Mouse (Mus musculus) ovary, postnatal 36 days (tissue): ENCODE data around the gene Tax1bp1.
"Not testable (repeated sequence)": the region's sequence is repeated elsewhere in the genome, so short reads cannot be mapped to it uniquely, and the experiment has no call there.

Experiments
- DNase-seq: peaks from one replicate; pipeline ENCODE4 v3.0.0; 2022; ENCODE audit warnings: low spot score, mixed read lengths

Tax1bp1 gene

GRCm38 (mm10) chr6:52713104-52713896 lies at the start of gene Tax1bp1:
Gene Tax1bp1 (plus strand): TSS chr6:52713729.
- DNase-seq, result peak; percentile 90

- DNase-seq, result no peak
These were observed 45.9 kb upstream of the Tax1bp1 start for GRCm38 (mm10) chr6:52667641-52668040.

- not testable (repeated sequence) for DNase-seq
These were observed 43.7 kb upstream of the Tax1bp1 start for GRCm38 (mm10) chr6:52669878-52670277.

- no peak for DNase-seq
These were observed 41.7 kb upstream of the Tax1bp1 start for GRCm38 (mm10) chr6:52671791-52672190.

GRCm38 (mm10) chr6:52672539-52672938 lies 41.0 kb upstream of the Tax1bp1 start:
- no peak for DNase-seq

- DNase-seq, result no peak
These were observed 39.8 kb upstream of the Tax1bp1 start for GRCm38 (mm10) chr6:52673706-52674105.

GRCm38 (mm10) chr6:52674541-52674940 lies 39.0 kb upstream of the Tax1bp1 start:
- no peak for DNase-seq

GRCm38 (mm10) chr6:52675222-52675921 lies 38.2 kb upstream of the Tax1bp1 start:
- DNase-seq, result no peak

GRCm38 (mm10) chr6:52677534-52677933 lies 36.0 kb upstream of the Tax1bp1 start:
- not testable (repeated sequence) for DNase-seq

- no peak for DNase-seq
These were observed 34.0 kb upstream of the Tax1bp1 start for GRCm38 (mm10) chr6:52679565-52679964.

GRCm38 (mm10) chr6:52680458-52681032 lies 33.0 kb upstream of the Tax1bp1 start:
- no peak for DNase-seq

GRCm38 (mm10) chr6:52681847-52682485 lies 31.6 kb upstream of the Tax1bp1 start:
- DNase-seq, result no peak

GRCm38 (mm10) chr6:52682607-52683006 lies 30.9 kb upstream of the Tax1bp1 start:
- no peak for DNase-seq

- no peak for DNase-seq
These were observed 26.5 kb upstream of the Tax1bp1 start for GRCm38 (mm10) chr6:52686901-52687500.

- DNase-seq, result no peak
These were observed 23.2 kb upstream of the Tax1bp1 start for GRCm38 (mm10) chr6:52690365-52690764.

- DNase-seq, result no peak
These were observed 21.7 kb upstream of the Tax1bp1 start for GRCm38 (mm10) chr6:52691800-52692199.

GRCm38 (mm10) chr6:52692451-52693063 lies 21.0 kb upstream of the Tax1bp1 start:
- peak; percentile 68 for DNase-seq

- DNase-seq, result no peak
These were observed 15.5 kb upstream of the Tax1bp1 start for GRCm38 (mm10) chr6:52697964-52698535.

GRCm38 (mm10) chr6:52699050-52699449 lies 14.5 kb upstream of the Tax1bp1 start:
- no peak for DNase-seq

- DNase-seq, result no peak
These were observed 13.6 kb upstream of the Tax1bp1 start for GRCm38 (mm10) chr6:52699899-52700298.

- no peak for DNase-seq
These were observed 10.3 kb upstream of the Tax1bp1 start for GRCm38 (mm10) chr6:52703263-52703662.
